ENCODE assay signal across 19 mouse cellular contexts in the genomic region with DNA sequence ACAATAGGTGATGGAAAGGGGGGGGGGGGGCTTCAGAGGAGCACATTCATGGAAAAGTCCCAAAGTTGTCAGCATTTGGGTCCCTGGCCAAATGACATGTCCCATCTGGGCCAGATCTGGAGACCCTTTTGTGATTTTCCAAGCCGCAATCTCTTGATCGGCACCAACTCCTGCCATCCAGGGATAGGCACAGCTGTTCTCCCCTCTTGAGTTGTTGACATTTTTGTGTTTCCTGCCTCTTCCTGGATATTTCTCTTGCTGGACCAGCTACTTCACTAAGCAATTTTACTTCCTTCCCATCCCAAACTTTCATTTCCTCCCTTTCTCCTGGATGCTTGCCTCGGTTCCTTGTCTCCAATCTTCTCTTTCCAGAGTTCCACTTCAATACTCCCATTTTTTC.
"Had no signal": no experiment of that assay in that cellular context is flagged by ENCODE, and none has a peak within 500 bp of the region (broad histone marks: within the 10 kb centered on the region; RNA-seq: fewer than 3 reads in every experiment).

No protein-coding gene starts in this region.

- H3K4me1 ChIP-seq: intestine, embryonic 15.5 days; limb, embryonic 12.5 days; limb, embryonic 15.5 days; midbrain, embryonic 12.5 days; midbrain, embryonic 15.5 days; neural tube, embryonic 13.5 days; stomach, embryonic 15.5 days had no signal

- H3K27me3 ChIP-seq: intestine, embryonic 15.5 days; limb, embryonic 12.5 days; limb, embryonic 15.5 days; midbrain, embryonic 12.5 days; midbrain, embryonic 15.5 days; neural tube, embryonic 13.5 days; stomach, embryonic 15.5 days had no signal

- H3K36me3 ChIP-seq: intestine, embryonic 15.5 days; limb, embryonic 12.5 days; limb, embryonic 15.5 days; midbrain, embryonic 12.5 days; midbrain, embryonic 15.5 days; neural tube, embryonic 13.5 days; stomach, embryonic 15.5 days had no signal

- H3K27ac ChIP-seq: intestine, embryonic 15.5 days; limb, embryonic 12.5 days; limb, embryonic 15.5 days; liver, embryonic 14.5 days; midbrain, embryonic 12.5 days; midbrain, embryonic 15.5 days; neural tube, embryonic 13.5 days; stomach, embryonic 15.5 days had no signal

- H3K4me2 ChIP-seq: intestine, embryonic 15.5 days; limb, embryonic 12.5 days; limb, embryonic 15.5 days; liver, embryonic 11.5 days; midbrain, embryonic 12.5 days; midbrain, embryonic 15.5 days; neural tube, embryonic 13.5 days; stomach, embryonic 15.5 days had no signal

- H3K4me3 ChIP-seq: intestine, embryonic 15.5 days; limb, embryonic 12.5 days; limb, embryonic 15.5 days; midbrain, embryonic 12.5 days; midbrain, embryonic 15.5 days; myocyte; neural tube, embryonic 13.5 days; stomach, embryonic 15.5 days had no signal

- DNase-seq: kidney, adult 11 months; kidney, adult 9 months; kidney, postnatal 10 days; kidney, postnatal 4 days; liver, postnatal 0 days; retina, postnatal 1 day; right cerebral cortex, postnatal 25 days; spleen, adult 18-20 months; thymus, postnatal 25 days had no signal

- ATAC-seq: intestine, embryonic 15.5 days; liver, postnatal 0 days; midbrain, embryonic 15.5 days had no signal

- H3K9me3 ChIP-seq: intestine, embryonic 15.5 days; limb, embryonic 15.5 days; midbrain, embryonic 12.5 days; midbrain, embryonic 15.5 days; neural tube, embryonic 13.5 days; stomach, embryonic 15.5 days had no signal

- H3K9ac ChIP-seq: intestine, embryonic 15.5 days; limb, embryonic 12.5 days; limb, embryonic 15.5 days; liver, embryonic 14.5 days; liver, postnatal 0 days; midbrain, embryonic 12.5 days; midbrain, embryonic 15.5 days; neural tube, embryonic 13.5 days; stomach, embryonic 15.5 days had no signal
